Mouse (Mus musculus) lung, embryonic 15.5 days (tissue): ENCODE results near the gene Rpa2. TPM values are rescaled to one million over a fixed set of nuclear protein-coding genes. Genes with fewer than 3 reads are reported as not detected.
"Not testable (repeated sequence)": the region's sequence is repeated elsewhere in the genome, so short reads cannot be mapped to it uniquely, and the experiment has no call there.

Experiments
- ATAC-seq: fragments of 200-750 bp; cut with Nextera tagmentation; 2 replicates; pipeline ENCODE4 v1.8.0; 2017; ENCODE audit warnings: moderate number of reproducible peaks, borderline replicate concordance; ENCODE audit not compliant: low FRiP score, low TSS enrichment; ENCODE audit errors: extremely low read depth
- H3K27ac ChIP-seq: fragments of 300-500 bp; sonication (generic); 2 replicates; pipeline ENCODE4 v1.5.1; 2015; ENCODE audit warnings: moderate library complexity, mild to moderate bottlenecking, inconsistent platforms
- H3K27me3 ChIP-seq: fragments of 300-500 bp; sonication (generic); 2 replicates; pipeline ENCODE4 v1.6.1; 2015; ENCODE audit warnings: inconsistent platforms
- H3K36me3 ChIP-seq: fragments of 300-500 bp; sonication (generic); 2 replicates; pipeline ENCODE4 v1.6.1; 2015; ENCODE audit warnings: inconsistent platforms
- H3K4me1 ChIP-seq: fragments of 300-500 bp; sonication (generic); 2 replicates; pipeline ENCODE4 v1.6.1; 2015; ENCODE audit warnings: inconsistent platforms
- H3K4me2 ChIP-seq: fragments of 300-500 bp; sonication (generic); 2 replicates; pipeline ENCODE4 v1.6.1; 2015; ENCODE audit warnings: inconsistent platforms, mild to moderate bottlenecking, moderate library complexity
- H3K4me3 ChIP-seq: fragments of 300-500 bp; sonication (generic); 2 replicates; pipeline ENCODE4 v1.5.1; 2015; ENCODE audit warnings: mild to moderate bottlenecking, inconsistent platforms
- H3K9ac ChIP-seq: fragments of 300-500 bp; sonication (generic); 2 replicates; pipeline ENCODE4 v1.6.1; 2015; ENCODE audit warnings: inconsistent platforms
- H3K9me3 ChIP-seq: fragments of 300-500 bp; sonication (generic); 2 replicates; pipeline ENCODE4 v1.6.1; 2016; ENCODE audit warnings: inconsistent platforms
- WGBS: fragments of 180-500 bp; shearing (Covaris S2); methylation state at CpG from one replicate; pipeline ENCODE4 v1.1.7; 2015; 5-methylcytosine and 5-hydroxymethylcytosine counted together
- polyA plus RNA-seq: library from polyadenylated mRNA; unstranded; fragments of >200 nt; fragmentation: Nextera tagmentation; extraction: Ambion mirVana; gene quantifications from 2 replicates; pipeline ENCODE4 v1.2.1, GENCODE M21; 2015

The Rpa2 gene
- polyA plus RNA-seq, 1 experiment from 2014 or later: 111 TPM

DNA sequence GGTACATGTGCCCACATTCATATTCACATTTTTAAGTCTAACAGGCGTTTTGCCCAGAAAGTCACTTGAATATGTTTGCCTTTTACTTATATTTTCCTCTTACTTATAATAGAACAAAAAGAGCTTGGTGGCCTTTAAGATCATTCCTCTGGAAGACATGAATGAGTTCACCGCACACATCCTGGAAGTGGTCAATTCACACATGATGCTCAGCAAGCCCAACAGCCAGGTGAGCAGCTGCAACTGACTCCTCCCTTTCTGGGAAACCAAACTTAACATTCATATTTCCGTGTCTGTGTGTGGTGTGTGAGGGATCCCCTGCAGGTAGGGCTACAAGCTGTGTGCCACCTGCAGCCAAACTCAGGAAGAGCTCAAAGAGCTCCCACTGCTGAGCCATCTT is 6.8 kb downstream of the Rpa2 start:
- no peak overlapping the region for H3K9ac ChIP-seq
- peaks cover 92% of the 10 kb centered on the region for H3K36me3 ChIP-seq
- no peak overlapping the region for H3K27ac ChIP-seq
- ATAC-seq: no peak
- H3K4me2 ChIP-seq: no peak overlapping the region
- no peak overlapping the region for H3K4me3 ChIP-seq
- WGBS: 75% methylated on average over 3 of the region's 3 CpGs
- no peaks in the 10 kb centered on the region for H3K9me3 ChIP-seq
- H3K4me1 ChIP-seq: no peaks in the 10 kb centered on the region
- no peaks in the 10 kb centered on the region for H3K27me3 ChIP-seq

GRCm38 (mm10) chr4:132776764-132777163 is 8.6 kb downstream of the Rpa2 start:
- no peak overlapping the region for H3K9ac ChIP-seq
- no peak for ATAC-seq

DNA sequence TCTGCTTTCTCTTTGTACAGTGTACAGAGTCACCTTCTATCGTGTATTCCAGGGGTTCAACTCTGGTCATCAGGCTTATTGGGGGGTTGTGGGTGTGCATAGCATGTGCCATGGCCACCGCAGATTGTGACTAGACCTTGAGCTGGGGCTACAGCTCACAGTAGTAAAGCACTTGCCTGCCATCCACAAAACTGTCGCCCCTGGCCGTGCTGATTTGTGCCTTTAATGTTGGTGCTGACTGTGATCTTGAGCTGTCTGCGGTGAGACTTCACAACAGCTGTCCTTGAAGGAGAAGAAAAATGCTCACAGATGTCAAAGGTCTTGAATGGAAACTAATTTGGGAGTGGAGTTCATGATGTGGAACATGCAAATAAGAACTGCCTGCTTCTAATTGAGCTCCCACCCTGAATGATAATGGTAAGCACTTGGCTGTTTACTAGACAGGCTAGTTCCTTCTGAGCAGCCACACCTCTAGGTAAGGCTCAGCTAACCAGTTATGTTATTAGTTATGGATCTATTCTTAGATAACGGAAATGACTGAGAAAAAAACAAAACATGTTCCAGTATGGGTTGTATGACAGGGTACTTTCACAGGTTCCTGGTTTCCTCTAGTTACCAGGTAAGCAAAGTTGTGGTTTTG is 10.6 kb downstream of the Rpa2 start:
- H3K9me3 ChIP-seq: no peaks in the 10 kb centered on the region
- no peaks in the 10 kb centered on the region for H3K4me1 ChIP-seq
- H3K27me3 ChIP-seq: no peaks in the 10 kb centered on the region
- WGBS: 89% methylated on average over 6 of the region's 6 CpGs
- H3K4me3 ChIP-seq: no peak overlapping the region
- H3K36me3 ChIP-seq: peaks cover 57% of the 10 kb centered on the region
- H3K4me2 ChIP-seq: no peak overlapping the region
- H3K9ac ChIP-seq: no peak overlapping the region
- no peak overlapping the region for H3K27ac ChIP-seq
- no peak for ATAC-seq

More at GRCm38 (mm10) chr4:132776764-132777163, 8.6 kb downstream of the Rpa2 start:
- Histone ChIP-seq H3K4me3 (no peak overlapping the region), H3K9me3 (no peaks in the 10 kb centered on the region), H3K4me2 (no peak overlapping the region), H3K36me3 (peaks cover 75% of the 10 kb centered on the region), H3K27ac (no peak overlapping the region), H3K4me1 (no peaks in the 10 kb centered on the region), H3K27me3 (no peaks in the 10 kb centered on the region)
- WGBS: 83% methylated on average over 5 of the region's 5 CpGs

DNA sequence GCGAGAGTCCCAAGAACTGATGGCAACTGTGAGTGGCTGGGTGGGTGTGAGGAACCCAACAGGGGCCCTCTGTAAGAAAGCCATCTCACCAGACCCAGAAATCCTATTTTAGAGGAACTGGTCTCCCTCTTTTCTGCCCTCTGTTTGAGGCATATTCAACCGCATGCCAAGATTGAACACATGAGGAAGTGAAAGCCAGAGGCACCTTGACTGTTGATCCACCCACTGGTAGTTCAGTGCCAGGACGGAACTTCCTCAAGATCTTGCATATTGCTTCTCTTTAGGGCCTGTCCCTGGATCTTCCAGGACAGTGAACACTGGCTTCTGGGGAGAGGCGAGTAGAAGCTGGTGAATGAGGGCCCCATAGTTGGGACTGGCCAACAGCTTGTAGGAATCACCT is 12.2 kb downstream of the Rpa2 start:
- no peak for ATAC-seq
- H3K36me3 ChIP-seq: peaks cover 42% of the 10 kb centered on the region
- no peaks in the 10 kb centered on the region for H3K4me1 ChIP-seq
- no peak overlapping the region for H3K4me2 ChIP-seq
- H3K9ac ChIP-seq: no peak overlapping the region
- no peaks in the 10 kb centered on the region for H3K9me3 ChIP-seq
- H3K27me3 ChIP-seq: no peaks in the 10 kb centered on the region
- no peak overlapping the region for H3K4me3 ChIP-seq
- H3K27ac ChIP-seq: no peak overlapping the region
- WGBS: 83% methylated on average over 4 of the region's 4 CpGs

GRCm38 (mm10) chr4:132783732-132784131 is 15.6 kb downstream of the Rpa2 start:
- Histone ChIP-seq H3K9ac (no peak overlapping the region), H3K4me3 (no peak overlapping the region), H3K27me3 (no peaks in the 10 kb centered on the region), H3K36me3 (peaks cover 9% of the 10 kb centered on the region), H3K27ac (no peak overlapping the region), H3K4me1 (no peaks in the 10 kb centered on the region), H3K4me2 (no peak overlapping the region), H3K9me3 (no peaks in the 10 kb centered on the region)
- 87% methylated on average over 2 of the region's 2 CpGs for WGBS
- no peak for ATAC-seq

- no peak overlapping the region for H3K4me2 ChIP-seq
- H3K9ac ChIP-seq: no peak overlapping the region
- no peaks in the 10 kb centered on the region for H3K36me3 ChIP-seq
- no peaks in the 10 kb centered on the region for H3K9me3 ChIP-seq
- ATAC-seq: no peak
- WGBS: 90% methylated on average over 13 of the region's 13 CpGs
- no peak overlapping the region for H3K4me3 ChIP-seq
- H3K4me1 ChIP-seq: no peaks in the 10 kb centered on the region
- no peak overlapping the region for H3K27ac ChIP-seq
- no peaks in the 10 kb centered on the region for H3K27me3 ChIP-seq
Measured at GRCm38 (mm10) chr4:132785228-132785627, 17.1 kb downstream of the Rpa2 start.

- Histone ChIP-seq H3K9me3 (no peaks in the 10 kb centered on the region), H3K36me3 (no peaks in the 10 kb centered on the region), H3K4me1 (no peaks in the 10 kb centered on the region), H3K9ac (no peak overlapping the region), H3K4me3 (no peak overlapping the region), H3K4me2 (no peak overlapping the region), H3K27ac (no peak overlapping the region), H3K27me3 (peaks cover 3% of the 10 kb centered on the region)
- no peak for ATAC-seq
- WGBS: 80% methylated on average over 8 of the region's 8 CpGs
Measured at GRCm38 (mm10) chr4:132789731-132790130, 21.6 kb downstream of the Rpa2 start.

- not testable (repeated sequence) for H3K9me3 ChIP-seq, H3K4me3 ChIP-seq, H3K36me3 ChIP-seq, H3K4me1 ChIP-seq, ATAC-seq, H3K27ac ChIP-seq, H3K4me2 ChIP-seq, H3K9ac ChIP-seq
- H3K27me3 ChIP-seq: peaks cover 19% of the 10 kb centered on the region
- WGBS: 87% methylated on average over 8 of the region's 9 CpGs
Measured at GRCm38 (mm10) chr4:132793322-132794004, 25.3 kb downstream of the Rpa2 start.

DNA sequence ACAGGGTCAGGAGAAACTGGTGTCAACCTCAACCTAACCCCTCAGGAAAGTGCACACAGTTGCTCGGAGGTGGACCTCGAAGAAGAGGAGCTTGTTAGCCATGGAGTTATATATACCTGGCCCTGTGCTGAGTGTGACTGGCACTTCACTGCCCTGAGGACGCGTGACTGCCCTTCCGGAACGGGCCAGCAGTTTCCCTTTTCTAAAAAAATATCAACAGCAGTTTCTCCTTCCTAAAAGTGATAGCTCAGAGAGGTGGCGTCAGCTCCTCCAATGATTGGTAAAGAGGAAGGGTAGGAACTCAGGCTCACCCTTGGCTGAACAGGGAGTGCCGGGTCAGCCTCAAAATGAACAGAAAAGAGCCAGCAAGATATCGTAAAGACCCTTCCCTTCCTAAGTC is 25.9 kb downstream of the Rpa2 start:
- Histone ChIP-seq H3K9me3 (no peaks in the 10 kb centered on the region), H3K27me3 (peaks cover 19% of the 10 kb centered on the region), H3K9ac (no peak overlapping the region), H3K4me1 (peaks cover 5% of the 10 kb centered on the region), H3K4me3 (no peak overlapping the region), H3K27ac (no peak overlapping the region), H3K4me2 (no peak overlapping the region), H3K36me3 (no peaks in the 10 kb centered on the region)
- 45% methylated on average over 9 of the region's 9 CpGs for WGBS
- ATAC-seq: no peak; the same call in 1 of the 2 replicates

DNA sequence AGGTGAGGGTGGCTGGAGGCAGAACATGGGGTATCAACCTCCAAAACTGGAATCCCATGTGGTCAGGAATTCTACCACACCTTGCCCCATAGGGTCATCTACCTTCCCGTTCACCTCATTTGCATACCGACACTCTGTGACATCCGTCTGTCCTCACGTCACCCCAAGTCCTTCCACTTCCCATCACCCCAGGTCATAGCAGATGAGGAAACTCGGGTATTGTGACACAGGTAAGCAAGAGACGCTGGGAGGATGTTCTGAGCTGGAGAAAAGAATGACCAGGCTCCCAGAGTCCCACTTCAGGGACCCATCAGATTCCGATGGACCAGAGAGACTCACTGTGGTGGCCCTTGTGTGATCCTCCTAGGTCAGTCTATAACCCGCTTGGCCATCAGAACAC is 26.6 kb downstream of the Rpa2 start:
- no peaks in the 10 kb centered on the region for H3K9me3 ChIP-seq
- WGBS: 65% methylated on average over 8 of the region's 8 CpGs
- H3K9ac ChIP-seq: no peak overlapping the region
- H3K27me3 ChIP-seq: peaks cover 19% of the 10 kb centered on the region
- ATAC-seq: no peak
- H3K4me1 ChIP-seq: peaks cover 5% of the 10 kb centered on the region
- H3K4me3 ChIP-seq: no peak overlapping the region
- H3K4me2 ChIP-seq: no peak overlapping the region
- no peak overlapping the region for H3K27ac ChIP-seq
- no peaks in the 10 kb centered on the region for H3K36me3 ChIP-seq

- WGBS: 59% methylated on average over 7 of the region's 7 CpGs
Measured at GRCm38 (mm10) chr4:132795171-132795570, 27.0 kb downstream of the Rpa2 start.

GRCm38 (mm10) chr4:132796196-132796886 is 28.2 kb downstream of the Rpa2 start, which contains the start of gene Themis2:
Gene Themis2 (minus strand): TSS chr4:132796387.
- whole genome bisulfite sequencing: under 1% methylated on average over 21 of the region's 21 CpGs
- peaks cover 19% of the 10 kb centered on the region for H3K27me3 ChIP-seq
- H3K27ac ChIP-seq: no peak within 1 kb of the TSS
- peaks cover 5% of the 10 kb centered on the region for H3K4me1 ChIP-seq
- ATAC-seq: 0 out of 2 replicates have a peak, but pooled peaks have one; percentile 59
- H3K9me3 ChIP-seq: no peaks in the 10 kb centered on the region
- H3K4me2 ChIP-seq: peak within 1 kb of the TSS; percentile 67
- no peaks in the 10 kb centered on the region for H3K36me3 ChIP-seq
- peak within 1 kb of the TSS; percentile 37 for H3K4me3 ChIP-seq
- H3K9ac ChIP-seq: no peak within 1 kb of the TSS

More at GRCm38 (mm10) chr4:132795171-132795570, 27.0 kb downstream of the Rpa2 start:
- H3K27ac ChIP-seq: no peak overlapping the region
- H3K9me3 ChIP-seq: no peaks in the 10 kb centered on the region
- no peaks in the 10 kb centered on the region for H3K36me3 ChIP-seq
- peaks cover 5% of the 10 kb centered on the region for H3K4me1 ChIP-seq
- H3K27me3 ChIP-seq: peaks cover 19% of the 10 kb centered on the region
- no peak overlapping the region for H3K9ac ChIP-seq
- H3K4me3 ChIP-seq: no peak overlapping the region
- H3K4me2 ChIP-seq: no peak overlapping the region
- ATAC-seq: no peak
